Mouse (Mus musculus) liver, adult 2 months (tissue): Measurements from ENCODE around the gene Tcf7l1.

Source experiments
- CTCF ChIP-seq: fragments of 200-500 bp; IDR thresholded peaks from 2 replicates; pipeline ENCODE4 v1.5.1; 2011; ENCODE audit warnings: low read depth, low read length, control low read depth
- POLR2A ChIP-seq: fragments of 200-500 bp; IDR thresholded peaks from 2 replicates; pipeline ENCODE4 v1.6.1; 2011; ENCODE audit warnings: low read length, control low read depth; ENCODE audit not compliant: insufficient read depth; ENCODE audit errors: extremely low read depth

DNA sequence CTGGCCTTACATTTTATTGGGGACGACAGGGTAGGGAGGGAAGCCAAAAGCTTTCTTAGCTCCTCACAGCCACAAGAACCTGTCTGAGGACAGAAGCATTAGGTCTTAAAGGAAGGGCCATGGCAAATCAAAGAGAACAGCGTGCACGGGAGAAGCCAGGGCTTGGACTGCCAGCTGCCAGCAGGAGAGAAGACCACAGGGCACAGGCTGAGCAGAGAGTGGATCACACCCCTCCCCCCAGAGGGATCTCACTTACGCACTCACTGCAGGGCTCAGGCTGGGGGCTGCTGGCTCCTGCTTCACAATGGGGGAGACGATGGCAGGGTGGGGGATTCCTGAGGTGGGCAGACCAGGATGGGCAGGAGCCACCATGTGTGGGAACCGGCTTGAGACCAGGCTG is 157.4 kb downstream of the Tcf7l1 start:
- TF ChIP-seq CTCF: no peak
- TF ChIP-seq POLR2A: no peak
